ENCODE assay signal across 8 mouse cellular contexts in the genomic region with DNA sequence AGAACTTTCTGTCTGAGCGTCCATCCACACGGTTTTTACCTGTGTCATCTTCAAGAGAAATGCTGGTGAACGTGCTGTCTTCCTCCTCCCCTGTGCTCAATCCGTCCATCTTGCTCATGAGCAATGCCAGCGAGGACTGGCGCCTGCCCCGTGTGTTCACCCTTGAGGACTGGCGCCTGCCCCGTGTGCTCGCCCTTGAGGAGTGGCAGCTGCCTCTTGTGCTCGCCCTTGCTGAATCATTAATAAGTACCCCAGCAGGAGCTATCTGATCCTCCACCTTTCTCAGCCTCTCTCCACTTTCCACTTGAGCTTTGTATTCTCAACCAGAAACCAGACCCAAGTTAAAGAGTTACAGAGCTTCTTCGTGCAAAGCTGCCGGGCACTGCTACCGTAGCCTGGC. TPM values are rescaled to one million over a fixed set of nuclear protein-coding genes. Genes with fewer than 3 reads are reported as not detected.
DNase-seq lines count a peak whose midpoint lies in the region; ATAC-seq lines count a peak whose summit lies in the region.

TSS of gene Scoc (minus strand) at position 170 of the 400 bp plus-strand sequence.

- 0 out of 2 replicates have a peak, but pooled peaks cover 6% of the 10 kb centered on the region for H3K9me3 ChIP-seq in forebrain, embryonic 10.5 days

- no peaks in the 10 kb centered on the region for H3K27me3 ChIP-seq in forebrain, embryonic 10.5 days (ENCODE audit: poor library complexity, severe bottlenecking)

- no peaks in the 10 kb centered on the region for H3K36me3 ChIP-seq in forebrain, embryonic 10.5 days (replicated peaks)

- peaks cover 7% of the 10 kb centered on the region for H3K4me1 ChIP-seq in forebrain, embryonic 10.5 days

- ATAC-seq in megakaryocyte progenitor cell, adult 5-6 weeks (replicated peaks; ENCODE audit: poor library complexity) = no peak

- intact Hi-C loops in heart, postnatal 36 days (cut with DNase I) = no loop called here

- no peak within 1 kb of the TSS for H3K4me3 ChIP-seq in forebrain, embryonic 10.5 days

- H3K27ac ChIP-seq in forebrain, embryonic 10.5 days = no peak within 1 kb of the TSS

- DNase-seq in heart, adult 18-20 months = no peak
- DNase-seq in heart, adult 11 months = no peak
- DNase-seq in forebrain, embryonic 10.5 days (ENCODE audit: extremely low spot score, low spot score) = no peak
- no peak for DNase-seq in heart, postnatal 36 days
- DNase-seq in layer of hippocampus, postnatal 10 days (ENCODE audit: low spot score in 2 of 2) = no peak
- no peak for DNase-seq in embryo, embryonic 11 days
- DNase-seq in ovary, postnatal 36 days (ENCODE audit: low spot score) = no peak

- WGBS in forebrain, embryonic 10.5 days = 87% methylated on average over 14 of the region's 14 CpGs

RNA-seq across cellular contexts. Expression of gene Scoc, which starts in this region (rescaled TPM):
- total RNA-seq in heart, adult 18-20 months (2021) = 10 to 100 TPM; 53.3 to 56.3 TPM
- polyA plus RNA-seq in forebrain, embryonic 10.5 days (2016; fragmentation: Nextera tagmentation; extraction: Ambion mirVana) = 108 and 109 TPM in 2 replicates
- 10 to 100 TPM; 47.0 to 50.4 TPM for total RNA-seq in heart, postnatal 36 days (2021)
- 100 to 1,000 TPM; 263 to 293 TPM for total RNA-seq in layer of hippocampus, postnatal 10 days (2021)
- total RNA-seq in megakaryocyte progenitor cell, adult 5-6 weeks (2015) = 64.4 and 70.9 TPM in 2 replicates
- total RNA-seq in megakaryocyte progenitor cell, adult 5-6 weeks (2017) = 27.9 and 43.9 TPM in 2 replicates
